Mouse (Mus musculus): ENCODE data around the gene Kifc5b.
"Not testable (repeated sequence)": the region's sequence is repeated elsewhere in the genome, so short reads cannot be mapped to it uniquely, and the experiment has no call there.

Kifc5b gene

GRCm38 (mm10) chr17:26971247-26971905 is 54.5 kb downstream of the Kifc5b start:
- DNase-seq (ENCODE audit: low spot score in 2 of 2): no peak

GRCm38 (mm10) chr17:26972107-26972506 is 55.2 kb downstream of the Kifc5b start:
- DNase-seq (ENCODE audit: low spot score in 2 of 2): no peak

GRCm38 (mm10) chr17:26972703-26973574 is 56.0 kb downstream of the Kifc5b start, which contains the start of gene Zbtb9:
Zbtb9 (plus strand) TSS chr17:26973167.
- peak; percentile 96 to 97 for DNase-seq (ENCODE audit: low spot score in 2 of 2)

- DNase-seq (ENCODE audit: low spot score in 2 of 2): no peak
These were observed 57.7 kb downstream of the Kifc5b start for GRCm38 (mm10) chr17:26974547-26974946.

GRCm38 (mm10) chr17:26975415-26975814 is 58.5 kb downstream of the Kifc5b start:
- DNase-seq (ENCODE audit: low spot score in 2 of 2): no peak

GRCm38 (mm10) chr17:26977354-26977753 is 60.5 kb downstream of the Kifc5b start:
- not testable (repeated sequence) for DNase-seq (ENCODE audit: low spot score in 2 of 2)

GRCm38 (mm10) chr17:26979426-26979825 is 62.5 kb downstream of the Kifc5b start:
- no peak for DNase-seq (ENCODE audit: low spot score in 2 of 2)

GRCm38 (mm10) chr17:26981050-26981449 is 64.2 kb downstream of the Kifc5b start:
- no peak for DNase-seq (ENCODE audit: low spot score in 2 of 2)

All from urinary bladder, postnatal 4 days (tissue).